Mouse (Mus musculus) adipocyte (in vitro differentiated cells): ENCODE data around the gene Aldh3a2.

Experiments
- DNase-seq: peaks from one replicate; pipeline ENCODE4 v3.0.0-alpha.2; 2016; ENCODE audit warnings: low spot score

Gene Aldh3a2

DNA sequence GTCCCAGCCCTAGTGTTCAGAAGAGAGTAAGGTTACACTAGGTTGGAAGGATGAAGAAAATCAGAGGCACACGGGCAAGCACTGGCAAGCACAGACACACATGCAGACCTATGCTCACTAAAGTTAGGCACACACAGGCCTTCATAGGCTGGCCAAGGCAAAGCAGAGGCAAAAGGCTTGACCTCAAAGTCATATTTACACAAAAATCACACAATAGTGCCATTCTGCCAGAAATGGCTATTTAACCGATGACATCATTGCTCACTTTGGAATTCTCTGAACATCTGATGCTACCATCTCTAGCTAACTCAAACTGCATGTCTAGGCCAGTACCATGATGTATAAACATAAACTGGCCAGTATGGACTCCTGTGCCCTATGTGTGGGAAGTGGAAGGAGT lies 6.7 kb upstream of the Aldh3a2 start:
- no peak for DNase-seq

DNA sequence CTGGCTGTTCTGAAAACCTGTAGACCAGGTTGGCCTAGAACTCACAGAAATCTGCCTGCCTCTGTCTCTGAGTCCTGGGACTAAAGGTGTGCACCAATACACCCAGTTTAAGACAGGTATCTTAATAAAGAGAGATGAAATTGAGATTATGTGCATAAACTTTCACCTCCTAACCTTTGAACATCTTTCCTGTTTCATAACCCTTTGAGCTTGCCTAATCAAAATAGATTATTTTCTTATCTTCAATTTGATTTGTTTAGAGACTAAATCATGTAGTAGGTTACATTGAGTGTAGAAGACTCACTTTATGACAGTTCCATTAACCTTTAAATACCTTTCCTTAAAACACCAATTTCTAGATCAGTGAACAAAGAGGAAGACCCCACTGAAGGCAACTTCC lies 4.3 kb upstream of the Aldh3a2 start:
- no peak for DNase-seq

DNA sequence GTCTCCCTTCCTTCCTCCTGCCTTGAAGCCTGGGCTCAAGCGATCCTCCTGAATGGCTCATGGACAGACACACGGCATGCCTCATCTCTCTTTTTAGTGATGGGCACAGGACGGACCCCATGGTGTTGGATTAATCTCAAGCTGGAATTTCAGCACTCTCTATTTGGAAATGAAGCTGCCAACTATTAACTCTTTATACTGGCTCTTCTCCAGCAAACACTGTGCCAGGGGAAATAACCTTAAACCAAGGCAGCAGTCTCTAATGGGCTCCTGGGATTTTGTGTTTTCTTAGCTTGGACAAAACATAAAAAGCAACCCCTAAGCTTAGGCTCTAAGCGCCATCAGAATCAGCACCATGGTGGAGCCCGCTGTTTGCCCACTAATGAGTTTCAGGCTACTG lies 3.1 kb upstream of the Aldh3a2 start:
- no peak for DNase-seq

DNA sequence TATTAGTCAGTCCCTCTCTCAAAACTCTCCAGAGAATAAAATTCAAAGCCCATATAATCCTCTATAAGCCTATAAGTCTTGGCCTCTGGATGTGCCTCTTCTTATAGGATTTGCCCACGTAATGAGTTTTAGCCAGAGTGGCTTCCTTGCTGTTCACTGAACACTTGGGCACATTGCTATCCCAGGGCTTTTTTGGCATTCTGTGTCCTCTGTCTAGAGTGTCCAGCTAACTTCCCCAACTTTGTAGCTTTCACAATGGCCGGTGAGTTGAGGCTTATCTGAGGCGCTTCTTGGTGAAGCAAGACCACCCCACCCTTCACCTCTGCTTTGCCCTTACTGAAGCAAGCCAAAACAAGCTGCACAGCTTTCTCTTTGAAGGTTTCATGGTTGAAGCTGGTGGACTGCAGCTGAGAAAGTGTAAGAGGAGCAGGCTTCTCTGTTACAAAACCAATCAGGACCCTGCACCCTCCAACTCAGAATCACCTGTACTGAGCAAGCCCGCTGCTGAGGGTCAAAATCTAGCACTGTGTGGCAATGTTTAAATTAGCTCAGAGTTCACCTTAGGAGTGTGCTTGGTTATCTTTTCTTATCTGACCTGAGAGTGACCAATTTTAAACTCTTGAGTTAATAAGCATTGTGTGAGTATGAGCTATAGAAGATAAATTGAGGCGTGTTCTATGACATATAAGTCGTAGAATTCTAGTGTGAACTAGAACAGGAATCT lies 1.5 kb upstream of the Aldh3a2 start:
- DNase-seq: no peak

DNA sequence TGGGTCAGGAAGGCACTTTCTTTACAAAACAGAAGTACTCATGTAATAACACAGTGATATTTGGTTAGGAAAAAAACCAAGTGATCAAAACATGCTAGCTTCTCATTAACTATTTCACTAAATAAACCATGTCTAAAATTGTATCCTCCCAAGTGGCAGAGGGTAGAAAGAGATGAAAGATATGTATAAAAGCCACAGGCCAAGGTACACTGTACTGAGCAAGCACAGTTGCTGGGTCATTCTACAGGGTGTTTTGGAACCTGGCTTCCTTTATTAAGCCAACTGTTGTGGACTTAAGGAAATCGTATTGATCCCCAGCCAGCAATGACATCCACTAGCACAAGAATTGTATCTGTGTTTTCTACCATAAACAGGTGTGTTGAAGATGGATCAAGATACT lies 3.4 kb downstream of the Aldh3a2 start:
- no peak for DNase-seq

DNA sequence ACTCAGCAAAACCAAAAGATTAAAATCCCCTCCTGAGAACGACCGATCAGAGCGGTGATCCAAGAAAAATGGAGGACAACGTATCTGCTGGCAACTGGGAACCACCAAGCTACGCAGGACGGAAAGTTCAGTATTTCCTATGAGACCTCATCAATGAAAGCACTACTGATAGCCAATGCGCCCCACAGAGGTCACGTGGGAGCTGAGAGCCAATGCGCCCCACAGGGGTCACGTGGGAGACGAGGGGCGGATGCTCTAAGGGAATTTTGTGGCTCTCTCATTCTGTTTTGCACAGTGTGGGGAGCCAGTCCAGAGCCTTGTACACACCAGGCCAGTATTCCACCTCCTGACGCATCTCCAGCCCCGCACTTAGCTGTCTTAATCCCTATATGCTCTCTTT lies 4.7 kb downstream of the Aldh3a2 start:
- no peak for DNase-seq

DNA sequence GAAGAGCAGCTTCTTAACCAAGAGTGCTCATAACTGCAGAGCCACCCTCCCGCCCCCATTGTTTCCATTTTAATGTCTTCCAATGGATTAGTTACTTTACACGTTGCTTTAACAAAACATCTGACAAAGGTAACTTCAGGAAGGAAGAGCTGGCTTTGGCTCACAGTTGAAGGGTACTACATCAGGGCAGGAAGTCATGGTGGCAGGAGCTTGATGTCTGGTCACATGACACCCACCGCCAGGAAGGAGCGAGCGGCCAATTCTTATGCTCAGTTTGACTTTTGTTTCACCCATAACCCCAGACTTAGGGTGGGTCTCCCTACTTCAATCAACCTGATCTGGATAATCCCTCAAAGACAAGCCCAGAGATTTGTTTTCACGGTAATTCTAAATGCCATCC lies 8.2 kb downstream of the Aldh3a2 start:
- no peak for DNase-seq

DNA sequence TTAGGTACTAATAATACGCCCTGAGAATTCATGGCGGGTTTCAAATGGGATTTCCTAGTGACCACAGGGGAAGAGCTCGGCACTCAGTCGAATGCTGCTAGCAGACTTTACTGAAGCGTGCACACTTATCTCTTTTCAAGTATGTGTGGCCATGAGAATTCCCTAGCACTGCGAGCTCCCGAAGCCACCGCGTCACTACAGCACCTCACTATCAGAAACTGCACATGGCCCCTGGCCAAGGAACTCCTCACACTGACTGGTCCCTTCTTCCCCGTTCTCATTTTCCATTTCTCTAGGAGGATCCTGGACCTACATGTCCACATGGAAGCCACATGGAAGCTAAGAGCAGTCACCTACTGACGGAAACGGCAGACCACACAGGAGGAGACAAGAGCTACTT lies 14.5 kb downstream of the Aldh3a2 start:
- DNase-seq: no peak

DNA sequence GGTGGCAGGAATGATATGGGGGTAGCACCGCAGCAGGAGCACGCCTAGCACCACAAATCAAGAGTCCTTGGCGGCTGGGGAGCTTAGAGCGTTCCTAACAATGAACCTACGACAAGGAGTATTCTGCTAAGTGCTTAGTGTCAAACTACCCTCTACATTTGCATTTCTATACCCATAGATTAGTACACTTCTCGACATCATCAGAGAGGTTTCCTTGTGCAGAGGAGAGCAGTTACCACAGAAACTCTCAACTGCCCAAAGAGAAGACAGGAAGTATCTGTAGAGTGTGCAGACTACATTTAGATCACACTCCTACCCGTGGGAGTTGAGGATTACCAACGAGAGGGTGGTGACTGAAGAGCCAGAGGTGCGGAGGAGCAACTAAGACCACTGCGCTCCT lies 15.5 kb downstream of the Aldh3a2 start:
- no peak for DNase-seq

DNA sequence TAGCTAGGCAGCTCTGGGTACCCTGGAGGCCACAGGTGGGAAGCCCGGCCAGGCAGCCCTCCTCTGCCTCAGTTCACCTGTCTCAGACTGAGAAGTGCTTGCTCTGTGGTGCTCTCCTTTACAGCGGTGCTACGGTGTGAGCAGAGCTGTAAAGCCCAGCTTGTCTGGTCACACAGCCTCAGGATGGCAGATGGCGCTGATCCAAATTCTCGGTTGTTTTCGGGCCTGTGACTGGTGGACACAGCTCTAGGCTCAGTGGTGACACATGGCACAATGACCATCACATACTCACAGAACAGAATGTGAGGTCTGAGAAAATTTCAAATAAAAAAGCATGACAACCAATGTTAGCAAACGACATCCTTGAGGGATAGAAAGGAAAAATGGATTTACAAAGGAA lies 22.9 kb downstream of the Aldh3a2 start:
- no peak for DNase-seq

DNA sequence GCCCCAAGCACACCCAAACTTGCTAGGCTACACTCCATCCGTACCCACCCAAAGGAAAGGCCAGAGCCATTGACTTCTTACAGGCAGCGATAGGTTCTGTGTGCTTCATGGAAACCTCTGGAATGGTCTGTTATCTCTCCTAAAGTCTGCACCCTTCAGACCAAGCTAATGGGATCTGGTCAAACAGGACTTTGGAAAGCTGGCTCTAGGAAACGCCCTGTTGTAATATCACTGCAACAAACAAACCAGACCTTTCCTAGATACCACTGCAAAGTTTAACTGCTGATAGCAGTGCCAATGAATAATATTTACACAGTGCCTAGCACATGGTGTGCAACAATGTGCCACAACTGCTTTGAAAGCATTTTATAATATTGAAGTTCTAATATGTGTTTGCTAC lies 31.2 kb downstream of the Aldh3a2 start:
- no peak for DNase-seq

DNA sequence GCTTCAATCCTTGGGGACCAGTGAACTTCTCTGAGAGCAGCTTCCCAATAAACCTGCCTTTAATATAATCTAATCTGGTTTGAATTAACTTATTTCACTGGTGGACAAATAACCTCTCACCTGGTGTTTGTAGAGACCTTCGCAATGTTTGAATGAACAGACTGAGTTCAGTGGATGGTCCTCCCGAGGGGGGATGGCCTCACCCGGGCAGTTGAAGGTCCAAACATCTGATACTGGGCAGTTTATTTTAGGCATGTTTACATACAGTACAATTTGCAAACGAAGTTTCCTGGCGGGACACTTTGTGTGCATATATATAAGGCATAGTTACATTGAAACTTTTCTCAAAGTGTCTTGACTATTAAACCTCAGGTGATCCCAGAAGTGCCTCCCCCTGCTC lies 33.1 kb downstream of the Aldh3a2 start:
- no peak for DNase-seq

DNA sequence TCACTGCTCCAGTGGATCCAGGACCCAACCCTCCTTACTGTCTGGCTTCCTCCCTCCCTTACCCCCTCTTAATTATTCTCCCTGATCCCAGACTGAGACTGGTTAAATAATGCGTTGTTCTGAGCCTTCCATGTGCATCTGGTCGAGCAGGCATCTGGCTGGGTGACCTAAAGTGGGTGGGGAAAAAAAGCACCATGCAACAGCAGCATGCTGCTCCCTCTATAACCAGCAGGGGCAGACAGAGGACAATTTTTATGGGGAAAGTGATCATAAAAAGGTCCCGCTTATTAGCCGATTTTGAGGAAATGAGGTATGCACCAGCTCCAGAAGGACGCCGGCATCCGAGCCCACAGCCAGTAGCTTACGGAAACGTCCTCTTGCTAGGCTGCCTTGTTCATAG lies 35.9 kb downstream of the Aldh3a2 start:
- DNase-seq: peak; percentile 78

DNA sequence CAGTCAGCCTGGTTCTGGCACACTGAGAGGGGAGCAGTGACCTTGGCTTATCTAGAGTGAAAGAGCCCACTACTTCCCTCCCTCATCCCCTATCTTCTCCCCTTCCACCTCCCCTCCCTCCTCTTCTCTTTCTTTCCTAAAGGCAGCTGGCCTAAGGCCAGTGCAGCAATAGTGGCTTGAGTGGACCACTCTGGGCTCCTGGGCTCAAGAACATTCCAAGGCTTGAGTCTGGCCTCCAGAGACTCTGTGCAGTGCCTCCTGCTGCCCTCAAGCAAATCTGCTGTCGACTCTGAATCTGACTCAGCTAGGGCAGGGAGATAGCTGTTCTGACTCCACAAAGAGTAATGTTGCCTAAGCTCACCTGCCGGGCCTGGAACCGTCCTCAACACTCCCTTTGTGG lies 38.9 kb downstream of the Aldh3a2 start:
- DNase-seq: peak; percentile 12

DNA sequence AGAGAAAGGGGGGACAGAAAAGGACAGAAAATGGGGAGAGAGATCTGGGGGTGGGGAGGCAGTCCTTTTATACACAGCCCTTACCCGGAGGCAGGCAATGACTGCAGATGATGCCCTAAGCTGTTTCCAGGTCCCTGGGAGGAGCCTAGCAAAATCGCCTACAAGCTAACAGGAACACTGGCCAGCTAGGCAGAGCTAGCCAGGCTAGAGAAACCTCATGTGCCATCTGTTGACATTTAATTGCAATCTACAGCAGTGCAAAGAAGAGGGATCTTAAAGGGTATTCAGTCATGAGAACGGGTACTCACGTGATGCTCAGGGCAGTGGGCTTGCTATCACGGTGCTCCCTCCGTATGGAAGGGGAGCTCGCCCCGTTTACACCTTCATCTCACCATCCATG lies 39.4 kb downstream of the Aldh3a2 start:
- peak; percentile 19 for DNase-seq

DNA sequence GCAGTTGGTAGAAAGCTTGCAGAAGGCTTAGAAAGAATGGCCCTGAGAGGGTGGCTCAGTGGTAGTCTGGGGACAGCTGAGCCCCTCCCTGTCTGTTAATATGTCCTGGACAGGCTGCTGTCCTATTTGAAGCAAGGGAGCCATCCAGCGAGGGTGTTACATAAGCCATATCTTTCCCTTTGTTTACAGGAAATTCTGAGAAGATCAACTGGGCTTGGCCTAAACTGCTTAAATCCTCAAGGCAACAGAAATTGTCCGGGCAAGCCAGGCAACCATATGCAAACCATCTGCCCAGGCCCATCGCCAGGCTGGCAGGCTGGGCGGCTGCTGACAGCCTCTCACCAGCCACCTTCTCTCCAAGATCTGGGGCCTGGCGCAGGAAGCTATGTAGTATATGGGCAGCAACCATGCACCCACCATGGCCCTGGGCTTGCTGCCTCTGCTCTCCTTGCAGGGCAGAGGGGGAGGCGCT lies 41.3 kb downstream of the Aldh3a2 start:
- peak; percentile 71 for DNase-seq

DNA sequence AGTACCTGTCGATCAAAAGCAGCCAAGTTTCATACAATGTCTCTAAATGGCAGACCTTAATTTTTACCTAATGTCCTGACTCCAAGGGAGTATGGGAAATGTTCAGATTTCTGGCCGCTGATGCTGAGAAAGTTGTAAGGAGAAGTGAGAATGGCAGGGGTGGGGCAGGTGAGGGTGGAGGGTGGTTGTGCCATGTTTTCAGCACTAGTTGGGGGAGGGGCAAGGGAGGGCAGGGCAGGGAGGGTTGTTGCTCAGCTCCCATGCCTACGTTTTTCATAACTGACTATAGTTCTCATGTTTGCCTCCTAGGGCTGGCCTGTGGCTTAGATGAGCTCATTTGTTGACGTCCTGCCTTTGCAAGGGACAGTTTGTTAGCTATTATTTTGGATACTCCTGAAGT lies 41.8 kb downstream of the Aldh3a2 start:
- no peak for DNase-seq

DNA sequence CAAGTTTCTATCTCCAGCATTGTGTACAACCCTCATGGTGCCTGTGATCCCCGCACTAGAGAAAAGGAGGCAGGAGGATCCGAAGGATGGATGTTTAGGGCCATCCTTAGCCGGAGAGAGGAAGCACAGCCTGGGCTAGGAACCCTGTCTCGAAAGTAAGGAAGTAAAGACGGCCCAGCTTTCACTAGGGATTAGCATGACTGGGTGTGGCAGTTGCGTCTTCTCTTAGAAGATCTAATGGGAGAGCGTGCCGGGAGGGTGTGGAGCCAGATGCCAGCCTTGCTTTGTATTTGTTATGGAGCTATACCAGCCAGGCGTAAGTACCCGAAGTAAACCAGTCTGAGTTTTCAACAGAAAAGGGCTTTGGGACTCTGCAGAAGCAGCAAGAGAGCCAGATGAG lies 42.4 kb downstream of the Aldh3a2 start:
- DNase-seq: no peak

DNA sequence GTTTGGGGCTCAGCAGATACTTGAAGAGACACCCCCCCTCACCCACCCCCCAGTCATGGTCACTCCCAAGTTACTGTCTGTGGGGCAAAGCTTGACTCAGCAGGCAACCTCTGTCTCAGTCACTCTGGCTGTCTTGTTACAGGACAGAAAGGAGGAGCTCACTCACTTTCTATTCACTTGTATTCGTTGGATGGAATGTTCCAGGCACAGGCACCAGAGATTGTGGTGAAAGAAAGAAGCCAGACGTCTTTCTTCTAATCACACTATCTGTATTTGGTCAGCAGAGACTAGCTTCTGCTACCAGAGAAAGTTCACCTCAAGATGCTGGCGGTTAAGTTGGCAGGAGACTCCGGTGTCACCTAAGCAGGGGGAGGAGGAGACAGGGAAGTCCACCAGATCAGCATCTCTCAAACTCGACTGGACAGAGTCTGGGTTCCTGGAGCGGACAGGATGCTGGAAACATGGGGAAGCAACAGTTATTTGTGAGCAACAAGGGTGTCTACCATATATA lies 43.0 kb downstream of the Aldh3a2 start:
- no peak for DNase-seq

DNA sequence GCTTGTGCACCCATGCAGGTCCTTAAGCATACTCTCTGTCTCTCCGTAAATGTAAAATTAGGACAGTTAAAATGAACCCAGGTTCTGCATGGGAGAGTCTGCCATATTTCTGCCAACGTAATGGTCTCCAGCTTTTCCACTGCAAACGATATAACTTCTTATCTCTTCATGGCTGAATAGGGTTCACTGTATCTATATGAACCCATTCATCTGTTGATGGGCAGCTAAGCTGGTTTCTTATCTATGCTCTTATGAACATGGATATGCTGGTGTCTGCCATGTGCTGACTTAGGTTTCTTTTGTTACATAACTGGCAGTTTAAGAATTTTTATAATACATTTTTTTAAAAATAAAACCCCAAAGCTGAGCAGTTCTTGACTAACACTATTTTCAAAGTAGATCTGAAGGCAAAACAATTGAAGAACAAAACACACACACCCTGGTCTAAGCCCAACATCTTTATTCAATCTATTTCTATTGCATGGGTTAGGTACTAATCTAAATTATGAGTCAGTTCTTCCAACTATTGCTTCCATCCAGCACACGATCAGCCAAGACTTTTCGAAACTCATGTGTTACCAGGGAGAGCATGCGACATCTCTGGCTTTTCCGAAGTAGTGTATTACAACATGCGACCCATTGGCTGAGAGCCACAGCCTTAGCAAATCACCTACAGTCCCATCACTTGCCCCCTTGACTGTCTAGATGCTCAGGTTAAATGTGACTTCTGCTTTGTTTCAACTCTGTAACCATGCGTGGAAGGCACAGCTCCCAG lies 44.1 kb downstream of the Aldh3a2 start:
- DNase-seq: peak; percentile 62

DNA sequence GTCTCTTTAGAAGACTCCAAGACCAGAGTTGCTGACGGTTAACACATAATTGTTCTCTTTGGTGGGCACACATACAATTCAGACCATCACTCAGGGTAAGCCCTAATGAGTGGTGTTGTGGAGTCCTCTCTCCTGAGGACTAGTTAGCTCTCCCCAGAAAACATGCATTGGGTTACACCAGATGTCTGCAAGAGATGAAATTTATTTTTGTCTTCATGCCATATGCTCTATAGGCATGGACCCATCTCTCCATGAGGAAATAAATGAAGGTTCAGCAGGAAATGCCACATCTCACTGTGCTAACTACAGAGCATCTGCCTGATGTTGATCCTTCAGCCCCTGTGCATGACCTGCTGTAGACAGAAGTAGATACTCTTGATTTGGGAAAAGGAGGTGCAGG lies 45.3 kb downstream of the Aldh3a2 start:
- no peak for DNase-seq

DNA sequence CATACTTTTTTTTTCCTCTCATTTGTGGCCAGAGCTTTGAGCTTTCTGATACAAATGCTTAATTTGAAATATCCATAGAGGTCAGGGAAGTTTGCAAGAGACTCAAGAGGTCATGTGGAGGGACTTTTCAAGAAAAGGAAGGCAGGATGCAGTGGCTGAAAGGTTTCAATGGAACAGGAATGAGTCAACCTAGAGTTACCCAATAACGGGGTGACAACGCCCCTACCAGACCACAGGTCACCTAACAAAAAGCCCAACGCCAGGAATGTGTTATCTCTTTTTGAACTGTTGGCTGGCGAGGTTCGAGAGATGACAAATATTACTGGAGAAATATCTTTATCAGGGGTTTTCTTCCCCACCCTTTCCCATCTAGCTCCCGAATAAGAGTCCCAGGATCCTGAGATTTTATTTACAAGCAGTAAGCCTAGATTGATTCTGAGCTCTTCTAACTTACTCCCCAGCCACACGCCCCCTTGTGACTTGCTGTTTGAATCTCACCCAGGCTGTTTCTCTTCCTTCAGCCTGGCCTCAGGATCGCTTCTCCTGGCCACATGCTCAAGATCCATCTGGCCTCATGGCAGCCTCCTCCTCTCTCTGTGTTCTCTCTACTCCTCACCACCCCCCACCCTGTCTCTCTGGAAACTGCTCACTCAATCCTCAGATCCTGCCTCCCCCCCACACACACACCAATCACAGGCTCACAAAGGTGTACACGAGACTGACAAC lies 46.9 kb downstream of the Aldh3a2 start:
- DNase-seq: peak; percentile 32

DNA sequence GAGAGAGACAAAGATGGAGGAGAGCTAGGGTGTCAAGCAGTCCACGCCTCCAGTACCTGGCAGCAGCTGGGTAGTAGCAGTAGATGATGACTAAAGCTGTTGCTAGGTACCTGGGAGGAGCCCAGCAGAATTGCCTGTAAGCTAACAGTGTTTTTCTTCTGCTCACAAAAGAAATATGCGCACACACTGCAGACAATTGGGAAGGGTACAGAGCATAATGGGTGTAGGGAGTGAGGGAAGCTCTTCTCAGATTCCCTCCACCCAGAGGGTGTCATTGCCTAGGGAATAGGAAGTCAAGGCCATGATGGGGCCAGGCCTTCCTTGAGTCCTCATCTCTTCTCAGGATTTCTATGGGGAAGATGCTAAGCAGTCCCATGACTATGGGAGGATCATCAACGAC lies 51.3 kb downstream of the Aldh3a2 start:
- DNase-seq: no peak
